Mouse (Mus musculus): ENCODE data around the gene Ppp1r1b.

DNA sequence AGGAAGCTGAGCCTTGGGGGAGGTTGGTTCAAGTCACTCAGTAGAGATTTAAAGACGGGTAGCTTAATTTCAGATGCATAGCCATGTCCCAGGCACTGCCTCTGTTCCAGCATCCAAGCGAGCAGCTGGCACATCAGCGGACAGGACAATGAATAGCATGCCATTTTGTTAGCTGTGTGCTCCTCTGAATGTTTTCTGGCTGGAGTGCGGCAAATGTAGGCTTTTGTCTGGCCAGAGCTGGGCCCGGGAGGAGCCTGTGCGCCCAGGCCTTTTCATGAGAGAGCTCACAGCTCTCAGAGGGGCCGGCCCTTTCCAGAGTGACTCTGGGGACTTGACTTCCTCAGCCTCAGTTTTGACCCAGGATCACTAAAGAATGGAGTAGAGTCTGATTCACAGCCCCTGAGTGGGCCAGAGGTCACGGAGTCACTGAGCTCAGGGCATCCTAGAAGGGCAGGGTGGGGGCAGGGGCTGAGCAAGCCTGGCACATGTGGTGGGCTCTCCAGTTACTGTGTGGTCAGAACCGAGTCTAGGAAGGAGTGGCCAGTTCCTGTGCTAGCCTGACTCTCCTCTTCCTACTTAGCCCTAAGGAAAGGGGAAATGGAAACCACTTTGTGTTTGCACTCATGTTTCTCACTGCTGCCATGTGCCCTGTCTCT is 12.8 kb downstream of the Ppp1r1b start:
- no peak for TF ChIP-seq POLR2A (IDR thresholded peaks at IDR 0.05; ENCODE audit: borderline replicate concordance, control insufficient read depth, low read depth, low read length)
- no peak for TF ChIP-seq CTCF (IDR thresholded peaks at IDR 0.05; ENCODE audit: control insufficient read depth, insufficient read depth, low read length)

Data from bone marrow, adult 2 months (tissue).